Mouse (Mus musculus) heart, adult 2 months (tissue): ENCODE measurements around the gene Rnf32. TPM values are rescaled to one million over a fixed set of nuclear protein-coding genes. Genes with fewer than 3 reads are reported as not detected.

Experiments
- DNase-seq, 2 experiments: peaks; one replicate each; pipeline ENCODE4 v3.0.0; 2021
- H3K27ac ChIP-seq: fragments of 200-600 bp; 2 replicates; pipeline ENCODE4 v1.8.1; 2022
- H3K27me3 ChIP-seq: fragments of 200-500 bp; 2 replicates; pipeline ENCODE4 v1.6.1; 2012; ENCODE audit warnings: mild to moderate bottlenecking, low read length, inconsistent platforms, mixed read lengths; ENCODE audit not compliant: control insufficient read depth, insufficient read depth
- H3K36me3 ChIP-seq: fragments of 200-500 bp; 2 replicates; pipeline ENCODE4 v1.6.1; 2012; ENCODE audit warnings: low read length, inconsistent platforms; ENCODE audit not compliant: control insufficient read depth, insufficient read depth
- H3K4me1 ChIP-seq: fragments of 200-500 bp; 2 replicates; pipeline ENCODE4 v1.6.1; 2011; ENCODE audit warnings: low read length; ENCODE audit not compliant: control insufficient read depth, insufficient read depth
- H3K4me3 ChIP-seq: fragments of 200-600 bp; 2 replicates; pipeline ENCODE4 v1.8.1; 2022
- H3K79me2 ChIP-seq: fragments of 200-500 bp; replicated peaks from 2 replicates; pipeline ENCODE4 v1.6.1; 2012; ENCODE audit warnings: mild to moderate bottlenecking, inconsistent platforms, low read length, moderate library complexity, mixed read lengths; ENCODE audit not compliant: control insufficient read depth, insufficient read depth
- H3K9ac ChIP-seq: fragments of 200-500 bp; 2 replicates; pipeline ENCODE4 v1.6.1; 2012; ENCODE audit warnings: low read depth, mild to moderate bottlenecking, control low read depth, inconsistent platforms, low read length, mixed read lengths
- CTCF ChIP-seq: fragments of 200-600 bp; IDR thresholded peaks from 2 replicates; pipeline ENCODE4 v1.8.1; 2022; ENCODE audit warnings: antibody characterized with exemption, mild to moderate bottlenecking, moderate library complexity
- EP300 ChIP-seq: fragments of 200-500 bp; IDR thresholded peaks from 2 replicates; pipeline ENCODE4 v1.6.1; 2011; ENCODE audit warnings: low read depth, low read length, control low read depth; ENCODE audit not compliant: insufficient read depth
- POLR2A ChIP-seq: fragments of 200-500 bp; IDR thresholded peaks from 2 replicates; pipeline ENCODE4 v1.6.1; 2011; ENCODE audit warnings: mild to moderate bottlenecking, low read depth, low read length, control low read depth; ENCODE audit not compliant: insufficient read depth
- WGBS: fragments of 180-500 bp; shearing (Covaris S2); methylation state at CpG from one replicate; pipeline ENCODE4 v1.1.7; 2018; 5-methylcytosine and 5-hydroxymethylcytosine counted together
- intact Hi-C: fragments of 180-260 bp; cut with DNase I; formaldehyde crosslinking; loops from one replicate; pipeline ENCODE4 v1.15.1; 2025
- polyA plus RNA-seq: library from polyadenylated mRNA; depleted of rRNA; stranded (reverse); fragments of >200 nt; gene quantifications from 2 replicates; pipeline ENCODE4 v1.2.3, GENCODE M21; 2012
- total RNA-seq, 2 experiments: library from RNA; stranded (reverse); gene quantifications; 2 replicates each; pipeline ENCODE4 v1.2.3; 2021

The Rnf32 gene
- total and polyA plus RNA-seq, 3 experiments: 0.43 to 1.3 (median 0.76) TPM

DNA sequence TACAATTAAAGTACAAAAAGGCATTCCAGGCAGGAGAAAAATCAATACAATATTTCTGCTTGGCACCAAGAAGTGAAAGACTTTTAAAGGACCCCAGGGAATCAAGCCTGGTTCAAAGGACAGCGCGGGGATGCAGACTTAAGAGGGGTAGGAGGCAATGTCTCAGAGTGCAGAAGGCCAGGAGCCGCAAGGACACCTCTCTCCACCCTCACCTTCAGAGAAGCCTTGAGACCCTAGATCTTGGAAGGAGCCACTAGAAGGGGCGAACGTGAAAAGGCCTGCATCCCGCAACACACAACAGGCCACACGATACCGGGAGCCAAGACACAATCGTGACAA lies 592 bp upstream of the Rnf32 start:
- Histone ChIP-seq H3K4me1 (peaks cover 1% of the 10 kb centered on the region), H3K27me3 (no peaks in the 10 kb centered on the region), H3K27ac (no peak overlapping the region; the same call in 1 of the 2 replicates), H3K79me2 (no peaks in the 10 kb centered on the region), H3K9ac (no peak overlapping the region), H3K4me3 (peak overlapping the region; percentile 58), H3K36me3 (no peaks in the 10 kb centered on the region)
- 20% methylated on average over 9 of the region's 9 CpGs for WGBS
- intact Hi-C loops: no loop called here
- DNase-seq: no peak
- no peak for TF ChIP-seq EP300
- TF ChIP-seq POLR2A: no peak
- no peak for TF ChIP-seq CTCF

DNA sequence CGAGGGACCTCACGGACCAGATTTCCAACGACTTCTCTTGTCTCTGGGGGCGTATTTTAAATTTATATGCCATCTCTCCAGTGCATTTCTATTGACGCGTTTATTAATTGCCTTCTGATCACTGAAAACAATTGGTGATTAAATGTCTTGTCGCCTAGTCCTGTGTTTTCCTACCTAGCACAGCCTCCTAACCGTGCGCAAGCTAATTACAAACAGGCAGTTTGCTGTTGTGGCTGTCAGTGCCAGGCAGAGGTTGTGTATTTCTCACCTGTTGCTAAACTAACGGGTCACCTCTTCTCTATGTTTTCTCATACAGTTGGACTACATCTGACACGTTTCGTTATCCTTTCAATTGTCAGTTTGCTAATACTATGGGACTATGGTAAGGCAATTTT lies 469 bp downstream of the Rnf32 start:
- H3K27ac ChIP-seq: no peak overlapping the region
- TF ChIP-seq EP300: no peak
- no peak for TF ChIP-seq CTCF
- no peak for TF ChIP-seq POLR2A
- H3K27me3 ChIP-seq: no peaks in the 10 kb centered on the region
- H3K9ac ChIP-seq: peak overlapping the region; percentile 17
- intact Hi-C loops: no loop called here
- H3K4me1 ChIP-seq: peaks cover 1% of the 10 kb centered on the region
- DNase-seq: no peak
- H3K79me2 ChIP-seq: no peaks in the 10 kb centered on the region
- H3K4me3 ChIP-seq: peak overlapping the region; percentile 58
- no peaks in the 10 kb centered on the region for H3K36me3 ChIP-seq
- WGBS: 14% methylated on average over 12 of the region's 12 CpGs

DNA sequence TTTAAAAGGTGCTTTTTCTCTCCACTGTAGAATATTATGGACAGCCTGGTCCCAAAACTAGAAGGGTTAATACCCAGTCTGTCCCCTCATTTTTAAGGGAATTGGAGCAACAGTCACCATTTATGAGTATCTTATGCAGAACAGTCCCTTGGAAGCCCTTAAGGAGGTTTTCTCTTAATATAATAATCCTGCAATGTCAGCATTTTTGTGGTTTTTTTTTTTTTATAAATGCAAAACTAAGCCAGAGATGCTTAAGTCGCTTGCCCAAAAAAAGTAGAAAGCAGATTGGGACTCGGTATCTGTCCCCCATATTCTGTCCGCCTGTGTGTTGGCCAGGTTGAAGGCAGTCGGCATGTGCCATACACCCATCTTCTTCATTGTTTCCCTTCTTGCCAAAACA lies 1.4 kb downstream of the Rnf32 start:
- no peak for DNase-seq
- Histone ChIP-seq H3K27me3 (no peaks in the 10 kb centered on the region), H3K27ac (no peak overlapping the region), H3K4me3 (no peak overlapping the region), H3K4me1 (peaks cover 1% of the 10 kb centered on the region), H3K36me3 (no peaks in the 10 kb centered on the region), H3K9ac (no peak overlapping the region), H3K79me2 (no peaks in the 10 kb centered on the region)
- TF ChIP-seq POLR2A (no peak), CTCF (no peak), EP300 (no peak)
- intact Hi-C loops: no loop called here
- WGBS: 88% methylated on average over 4 of the region's 4 CpGs

DNA sequence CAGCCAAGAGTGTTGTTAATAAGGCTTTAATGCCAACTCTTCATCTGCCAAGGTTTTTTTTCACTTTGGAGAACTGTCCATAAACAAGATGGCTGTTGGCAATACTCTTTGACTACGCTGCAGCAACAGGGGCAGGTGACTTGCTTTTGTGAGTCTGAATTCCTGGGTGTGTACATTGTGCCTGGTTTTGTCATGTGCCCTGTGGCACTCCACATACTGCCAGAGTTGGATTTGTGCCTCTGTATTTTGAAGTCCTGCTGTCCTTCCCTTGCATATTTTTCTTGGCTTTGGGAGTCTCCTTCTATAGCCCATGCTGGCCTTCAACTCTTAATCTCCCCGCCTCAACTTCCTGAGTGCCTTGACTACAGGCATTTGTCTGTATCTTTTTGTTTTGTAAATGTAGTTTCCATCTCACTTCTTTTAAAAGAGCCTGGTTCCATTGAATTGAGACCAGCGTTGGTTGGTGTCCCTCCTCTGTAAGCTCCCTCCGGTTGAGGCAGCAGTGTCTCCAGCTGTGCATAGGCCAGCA lies 3.2 kb downstream of the Rnf32 start:
- DNase-seq: no peak
- H3K79me2 ChIP-seq: no peaks in the 10 kb centered on the region
- no peak overlapping the region for H3K9ac ChIP-seq
- peaks cover 1% of the 10 kb centered on the region for H3K4me1 ChIP-seq
- TF ChIP-seq EP300: no peak
- TF ChIP-seq CTCF: no peak
- TF ChIP-seq POLR2A: no peak
- no peaks in the 10 kb centered on the region for H3K27me3 ChIP-seq
- H3K4me3 ChIP-seq: no peak overlapping the region
- 67% methylated on average over 4 of the region's 4 CpGs for WGBS
- H3K36me3 ChIP-seq: no peaks in the 10 kb centered on the region
- intact Hi-C loops: no loop called here
- H3K27ac ChIP-seq: no peak overlapping the region

DNA sequence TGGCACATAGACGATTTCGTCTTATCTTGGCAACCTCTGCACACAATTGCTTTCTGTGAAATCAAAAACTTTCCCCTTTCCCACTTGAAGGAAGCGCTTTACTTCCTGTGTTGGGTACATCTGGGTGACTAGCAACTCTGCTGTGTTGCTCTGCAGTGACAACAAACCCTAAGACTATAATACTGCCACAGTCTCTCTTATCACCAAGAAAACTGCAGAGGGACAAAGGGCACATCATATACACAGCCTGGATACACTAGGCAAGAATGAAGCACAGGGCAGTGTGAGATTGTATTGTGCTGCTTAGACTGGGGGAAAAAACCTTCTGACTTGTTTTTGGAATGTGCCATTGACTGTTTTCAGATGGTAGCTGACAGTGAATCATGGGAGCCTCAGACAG lies 4.1 kb downstream of the Rnf32 start:
- Histone ChIP-seq H3K36me3 (no peaks in the 10 kb centered on the region), H3K9ac (no peak overlapping the region), H3K4me3 (no peak overlapping the region), H3K27me3 (no peaks in the 10 kb centered on the region), H3K79me2 (no peaks in the 10 kb centered on the region), H3K27ac (no peak overlapping the region), H3K4me1 (peaks cover 1% of the 10 kb centered on the region)
- no peak for DNase-seq
- intact Hi-C loops: no loop called here
- 31% methylated on average over 3 of the region's 3 CpGs for WGBS
- TF ChIP-seq POLR2A (no peak), CTCF (no peak), EP300 (no peak)

DNA sequence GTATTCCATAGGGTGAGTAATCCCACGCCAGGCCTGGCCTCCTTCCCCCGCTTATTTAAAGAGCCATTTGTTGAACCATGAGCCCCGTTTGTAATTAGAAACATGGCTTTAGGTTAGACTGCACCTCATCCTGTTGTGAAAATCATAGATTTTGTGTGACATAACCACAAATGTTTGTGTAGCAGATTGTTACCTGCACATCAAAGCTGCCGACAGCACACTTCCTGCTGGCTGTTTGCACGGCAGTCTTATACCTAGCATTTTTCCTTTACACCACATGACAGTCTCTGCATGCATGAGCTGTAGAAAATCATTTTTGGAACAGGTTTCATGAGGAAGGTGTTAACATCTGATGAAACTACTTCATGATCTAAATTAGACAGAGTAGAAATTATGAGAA lies 9.9 kb downstream of the Rnf32 start:
- Histone ChIP-seq H3K4me1 (no peaks in the 10 kb centered on the region), H3K79me2 (no peaks in the 10 kb centered on the region), H3K27me3 (no peaks in the 10 kb centered on the region), H3K36me3 (no peaks in the 10 kb centered on the region), H3K9ac (no peak overlapping the region), H3K27ac (no peak overlapping the region), H3K4me3 (no peak overlapping the region)
- 69% methylated on average over 5 of the region's 5 CpGs for WGBS
- intact Hi-C loops: no loop called here
- no peak for TF ChIP-seq POLR2A
- TF ChIP-seq EP300: no peak
- TF ChIP-seq CTCF: no peak
- no peak for DNase-seq
